Mouse (Mus musculus) small intestine, adult 2 months (tissue): ENCODE results near the gene Shisa4.

Experiments
- CTCF ChIP-seq: fragments of 200-500 bp; IDR thresholded peaks from 2 replicates; pipeline ENCODE4 v1.5.1; 2012; ENCODE audit warnings: low read depth, mild to moderate bottlenecking, control low read depth, inconsistent platforms, low read length, moderate library complexity, mixed read lengths; ENCODE audit not compliant: insufficient replicate concordance, insufficient read length; ENCODE audit errors: extremely low read depth
- POLR2A ChIP-seq: fragments of 200-500 bp; IDR thresholded peaks from 2 replicates; pipeline ENCODE4 v1.6.1; 2012; ENCODE audit warnings: low read depth, mild to moderate bottlenecking, control low read depth, inconsistent platforms, low read length, moderate library complexity

GRCm38 (mm10) chr1:135330578-135330977 lies 44.5 kb downstream of the Shisa4 start:
- TF ChIP-seq CTCF (no peak), POLR2A (no peak)
